Mouse (Mus musculus) liver, adult (tissue): Measurements from ENCODE around the gene Gna14.

Experiments used
- GATA4 ChIP-seq: IDR thresholded peaks from 2 replicates; pipeline ENCODE4 v1.6.1; 2014; ENCODE audit warnings: mild to moderate bottlenecking, low read length; ENCODE audit not compliant: insufficient replicate concordance

The Gna14 gene

DNA sequence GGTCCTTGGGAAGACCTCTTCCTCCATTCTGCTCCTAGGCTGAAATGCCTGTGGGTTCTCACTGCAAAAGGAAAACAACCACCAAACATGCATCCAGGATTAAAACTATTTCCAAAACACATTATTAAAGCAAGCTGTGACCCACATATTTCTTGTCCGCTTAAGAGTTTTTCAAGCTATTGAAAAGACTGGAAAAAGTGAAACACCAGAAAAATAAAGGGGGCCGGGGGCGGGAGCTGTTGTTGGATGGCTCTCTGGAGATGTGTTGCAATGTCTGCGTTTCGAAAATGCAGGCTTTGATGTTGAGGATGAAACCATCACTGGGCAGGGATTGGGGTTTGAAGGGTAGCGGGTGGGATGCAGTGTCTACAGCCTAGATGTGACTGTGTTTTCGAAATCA is 149.0 kb downstream of the Gna14 start:
- no peak for TF ChIP-seq GATA4

DNA sequence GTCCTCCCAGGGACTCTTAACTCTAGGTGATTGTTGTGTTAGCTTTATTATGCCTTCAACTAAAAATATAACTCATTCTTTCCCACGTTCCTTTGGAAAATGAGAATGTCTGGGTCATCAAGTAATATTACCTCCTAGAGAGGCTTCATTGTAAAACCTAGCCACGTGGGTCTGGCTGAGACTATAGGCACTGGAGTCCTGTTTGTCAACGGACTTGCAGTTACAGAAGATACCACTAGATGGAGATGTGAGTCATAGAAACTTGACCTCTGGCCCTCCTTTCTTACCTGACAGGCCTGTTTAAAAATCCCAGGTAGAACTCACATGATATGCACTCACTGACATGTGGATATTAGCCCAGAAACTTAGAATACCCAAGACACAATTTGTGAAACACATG is 149.8 kb downstream of the Gna14 start:
- no peak for TF ChIP-seq GATA4

DNA sequence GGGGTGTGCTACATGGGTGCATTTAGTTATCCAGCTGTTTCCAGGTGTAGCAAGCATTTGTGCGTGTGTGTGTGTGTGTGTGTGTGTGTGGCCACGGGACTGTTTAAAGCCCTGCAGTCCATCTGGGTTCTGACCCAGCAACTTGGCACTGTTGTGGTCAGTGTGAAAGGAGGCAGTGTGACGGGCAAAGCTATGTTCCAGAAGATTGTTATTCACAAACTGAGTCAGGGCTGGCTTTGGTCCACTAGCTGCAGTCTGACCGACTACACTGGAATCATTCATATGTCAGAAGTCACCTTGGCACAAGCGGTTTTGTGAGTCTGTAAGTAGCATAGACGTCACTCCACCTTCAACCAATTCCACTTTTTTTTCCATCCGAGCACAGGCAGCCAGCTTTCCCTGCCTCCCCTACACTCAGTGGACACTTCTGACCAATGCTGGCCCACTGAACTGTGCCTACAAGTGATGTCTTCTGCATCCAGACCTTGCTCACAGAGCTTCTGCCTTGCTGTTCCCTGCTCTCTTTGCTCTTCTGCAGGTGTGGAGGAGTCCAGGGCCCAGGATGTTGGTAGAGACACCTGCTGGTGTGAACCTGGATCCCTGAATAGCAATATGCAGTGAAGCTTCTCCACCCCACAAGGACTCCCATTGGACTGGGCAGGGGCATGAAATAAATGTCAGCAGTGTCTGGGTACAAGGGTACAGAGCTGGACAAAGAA is 157.9 kb downstream of the Gna14 start:
- no peak for TF ChIP-seq GATA4

DNA sequence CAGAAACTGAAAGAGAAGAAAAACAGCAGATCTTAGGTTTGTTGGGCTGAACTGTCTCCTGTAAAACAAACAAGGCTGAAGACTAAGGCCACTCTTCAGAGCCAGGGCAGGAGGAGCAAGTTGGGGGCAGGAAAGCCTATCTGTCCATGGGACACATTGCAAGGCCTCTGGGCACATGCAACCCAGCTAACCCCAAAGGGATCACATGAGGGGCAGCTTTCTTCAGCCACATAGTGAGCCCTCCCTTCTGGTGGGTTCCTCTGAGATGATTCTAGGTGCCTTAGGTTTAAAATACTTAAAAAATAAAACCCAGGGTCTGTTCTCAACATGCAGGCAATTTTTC is 158.4 kb downstream of the Gna14 start:
- no peak for TF ChIP-seq GATA4

DNA sequence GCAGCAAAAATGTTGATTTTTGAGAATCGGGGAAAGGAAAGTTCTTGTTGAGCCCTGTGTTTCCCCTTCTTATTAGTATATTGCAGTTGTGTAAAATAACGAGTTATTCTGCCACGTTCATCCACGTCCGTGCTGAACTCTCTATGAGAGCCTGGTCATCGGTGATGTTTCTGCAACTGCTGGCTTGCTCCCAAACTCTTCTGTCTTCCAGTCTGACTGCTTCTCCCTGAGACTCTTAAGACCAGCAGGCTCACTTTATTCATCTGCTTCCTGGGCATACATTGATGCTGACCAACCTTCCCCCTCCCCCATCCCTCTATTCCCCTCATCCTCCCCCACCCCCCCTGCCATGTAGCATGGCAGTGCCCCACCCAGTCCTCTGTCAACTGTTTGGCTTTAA is 161.7 kb downstream of the Gna14 start:
- no peak for TF ChIP-seq GATA4

DNA sequence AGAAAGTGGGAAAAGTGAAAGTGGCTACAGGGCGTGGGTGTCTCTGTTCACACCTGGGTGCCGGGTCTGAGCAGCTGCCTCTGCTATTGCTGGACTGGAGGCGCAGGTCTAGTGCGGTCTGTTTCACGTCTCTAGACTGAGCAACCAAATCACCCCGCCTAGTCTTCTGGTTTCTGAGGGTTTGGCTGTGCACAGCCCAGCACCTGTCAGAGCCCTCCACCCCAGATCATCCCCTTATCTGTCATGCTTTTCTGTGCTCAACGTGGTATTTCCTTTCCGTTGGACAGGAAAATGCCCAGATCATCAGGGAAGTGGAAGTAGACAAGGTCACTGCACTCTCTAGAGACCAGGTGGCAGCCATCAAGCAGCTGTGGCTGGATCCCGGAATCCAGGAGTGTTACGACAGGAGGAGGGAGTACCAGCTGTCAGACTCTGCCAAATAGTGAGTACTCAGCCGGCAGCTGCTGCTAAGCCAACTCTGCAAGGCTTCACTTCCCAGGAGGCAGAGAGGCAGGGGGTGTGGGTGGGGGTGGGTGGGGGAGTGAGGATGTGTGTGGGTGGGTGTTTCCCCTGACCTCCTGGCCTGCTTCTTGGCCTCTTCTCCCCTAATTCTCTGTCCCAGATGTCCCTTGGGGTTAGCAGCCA is 163.2 kb downstream of the Gna14 start:
- TF ChIP-seq GATA4: no peak

DNA sequence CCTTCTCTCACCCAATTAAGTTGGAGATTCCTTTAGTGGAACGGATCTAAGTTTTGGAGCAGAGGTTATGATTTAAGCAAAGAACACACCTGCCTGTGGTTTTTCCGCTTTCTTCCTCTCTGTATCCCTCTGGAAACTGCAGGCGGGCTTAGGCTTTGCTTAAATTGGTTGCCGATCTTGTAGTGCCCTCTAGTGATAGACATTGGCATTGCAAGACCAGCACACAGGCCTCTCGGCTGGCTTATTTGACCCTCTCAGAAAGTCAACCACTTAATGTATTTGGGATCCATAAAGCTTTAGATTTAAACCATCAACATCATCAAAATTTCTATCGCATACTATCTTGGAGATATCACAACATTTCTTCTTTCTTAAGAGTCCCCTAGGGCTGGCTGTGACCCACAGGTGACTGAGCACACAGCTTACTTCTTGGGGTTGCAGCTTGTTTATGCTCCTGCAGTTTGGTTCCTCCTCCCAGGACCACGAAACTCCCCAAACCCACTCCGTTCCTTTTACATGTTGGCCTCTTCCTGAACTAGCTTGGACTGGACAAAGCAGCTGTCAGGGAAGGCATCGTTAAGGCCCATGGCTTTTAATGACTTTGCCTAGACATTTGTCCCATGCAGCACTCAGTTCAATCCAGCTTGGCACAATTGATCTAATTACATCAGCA is 163.9 kb downstream of the Gna14 start:
- no peak for TF ChIP-seq GATA4

DNA sequence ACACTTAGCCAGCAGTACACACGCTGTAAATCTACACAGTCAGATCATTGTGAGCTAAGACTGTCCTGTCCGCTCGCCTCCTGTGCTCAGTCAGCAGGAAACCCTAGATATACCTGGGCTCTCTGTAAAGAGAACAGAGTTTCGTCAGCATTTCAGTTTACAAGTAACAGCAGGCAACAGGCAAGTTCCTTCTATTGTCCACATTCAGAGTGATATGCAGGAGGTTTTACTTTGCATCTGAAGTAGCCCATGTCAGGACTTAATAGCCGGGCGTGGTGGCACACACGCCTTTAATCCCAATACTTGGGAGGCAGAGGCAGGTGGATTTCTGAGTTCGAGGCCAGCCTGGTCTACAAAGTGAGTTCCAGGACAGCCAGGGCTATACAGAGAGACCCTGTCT is 166.5 kb downstream of the Gna14 start:
- no peak for TF ChIP-seq GATA4

DNA sequence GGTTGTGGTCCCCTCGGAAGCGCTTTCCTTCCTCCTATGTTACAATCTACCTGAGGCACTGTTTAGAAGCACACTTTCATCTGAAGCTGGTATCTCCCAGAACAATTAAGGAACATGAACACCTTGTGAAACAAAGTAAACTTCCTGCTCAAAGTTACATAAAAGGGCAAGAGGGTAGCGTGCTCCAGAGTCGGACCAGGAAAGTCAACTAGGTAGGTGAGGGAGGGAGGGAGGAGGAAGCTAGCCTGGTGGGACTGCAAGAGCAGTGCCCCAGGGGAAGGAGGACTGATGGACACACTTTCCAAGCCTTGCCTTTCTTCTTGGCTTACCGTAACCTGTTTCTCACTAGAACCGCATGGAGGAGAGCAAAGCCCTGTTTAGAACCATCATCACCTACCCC is 172.1 kb downstream of the Gna14 start:
- TF ChIP-seq GATA4: no peak

DNA sequence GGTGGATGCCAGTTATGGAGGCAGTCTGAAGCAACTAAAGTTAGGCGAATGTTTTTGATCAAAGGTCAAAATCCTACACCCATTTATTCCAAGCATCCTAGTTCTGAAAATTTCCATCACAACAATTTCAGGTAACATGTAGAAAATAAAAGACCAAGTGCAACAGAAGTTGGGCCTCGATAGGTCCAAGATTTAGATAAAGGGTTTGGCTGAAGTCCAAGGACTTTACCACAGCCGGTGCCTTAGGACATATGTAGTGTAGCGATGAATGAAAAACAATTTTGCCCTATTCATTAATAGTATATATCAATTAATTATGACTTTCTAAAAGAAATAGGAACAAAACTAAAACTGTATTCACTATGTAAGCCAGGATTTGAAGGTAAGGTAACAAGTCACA is 187.6 kb downstream of the Gna14 start:
- no peak for TF ChIP-seq GATA4

DNA sequence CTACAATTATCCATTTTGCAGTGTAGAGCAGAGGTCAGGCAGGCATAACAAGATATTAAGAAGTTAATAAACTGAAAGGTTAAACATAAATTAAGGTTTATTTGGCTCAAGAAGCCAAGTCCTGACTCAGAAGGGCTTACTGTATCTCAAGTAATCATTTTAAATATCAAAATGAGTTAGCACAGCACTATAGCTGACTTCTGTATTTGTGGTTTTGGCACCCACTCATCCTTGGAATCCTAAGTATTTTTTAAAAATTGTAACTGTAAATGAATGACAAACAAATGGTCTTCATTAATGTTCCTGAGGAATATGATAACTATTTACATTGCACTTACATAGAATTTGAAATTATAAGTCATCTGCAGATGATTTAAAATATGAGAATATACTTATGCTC is 189.4 kb downstream of the Gna14 start:
- no peak for TF ChIP-seq GATA4

DNA sequence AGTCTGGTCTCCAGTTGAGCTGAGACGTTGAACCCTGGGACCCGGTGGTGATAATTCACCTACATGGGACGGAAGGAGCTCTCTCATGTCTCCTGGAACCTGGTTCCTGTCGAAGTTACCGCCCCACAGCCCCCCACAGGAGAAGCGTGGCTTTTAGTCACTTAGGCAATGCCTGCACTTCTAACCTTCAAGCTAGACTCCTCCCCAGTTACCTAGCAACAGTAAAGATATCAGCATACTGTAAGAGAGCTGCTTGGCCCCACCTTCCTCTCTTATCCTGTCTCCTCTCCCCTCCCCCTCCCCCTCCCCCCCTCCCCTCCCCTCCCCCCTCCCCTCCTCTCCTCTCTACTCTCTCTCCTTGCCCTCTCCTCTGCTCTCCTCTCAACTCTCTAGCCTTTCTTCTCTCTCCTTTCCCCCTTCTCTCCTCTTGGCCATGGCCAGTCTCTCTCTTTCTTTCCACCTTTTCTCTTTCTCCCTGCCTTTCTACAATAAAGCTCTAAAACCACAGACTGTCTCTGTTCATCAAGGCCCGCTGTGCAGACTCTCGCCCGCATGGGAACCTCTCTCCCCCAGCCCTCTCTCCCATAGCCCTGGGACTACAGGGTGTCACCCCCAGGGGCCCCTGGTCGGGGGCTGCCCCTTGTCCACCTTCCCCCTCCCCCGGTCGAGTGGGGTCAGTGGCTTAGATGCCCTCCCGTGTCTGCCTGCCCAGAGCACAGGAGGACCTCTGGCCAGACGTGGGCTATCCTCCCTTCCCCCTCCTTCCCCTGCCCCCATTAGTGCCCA is 190.2 kb downstream of the Gna14 start:
- no peak for TF ChIP-seq GATA4
